Mouse (Mus musculus) gastrocnemius, adult 18-20 months (tissue): ENCODE measurements at regions not wholly inside any gene's neighbourhood (a gene's known extent, or its start where the extent isn't known, plus 50 kb on each side); places are given as distances from the start of the nearest gene placed in this dataset.
A peak's percentile ranks its signal among the peaks of the same experiment; 100 is the strongest.

Experiments
- DNase-seq: peaks from one replicate; pipeline ENCODE4 v3.0.0; 2021; ENCODE audit warnings: low spot score

DNA sequence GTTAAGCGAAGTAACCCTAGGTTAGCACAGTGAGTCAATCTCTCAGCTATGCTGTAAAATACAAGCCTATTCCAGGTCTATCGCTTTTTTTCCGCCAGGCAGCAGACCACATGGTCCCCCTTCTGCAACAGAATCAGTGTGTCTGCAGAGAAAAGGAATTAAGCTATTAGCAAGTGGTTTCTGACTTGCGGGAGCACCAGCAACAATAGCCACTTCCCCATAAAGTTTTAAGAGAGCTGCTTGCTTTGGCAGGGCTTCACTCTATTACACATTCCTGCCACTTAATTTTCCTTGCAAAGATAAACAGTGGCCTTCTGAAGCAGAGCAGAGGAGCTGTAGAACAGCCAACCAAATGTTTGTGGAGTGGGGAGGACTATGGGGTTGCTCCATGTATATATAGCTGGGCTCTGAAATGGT lies 59.8 kb upstream of the Osmr start:
- peak; percentile 31 for DNase-seq

DNA sequence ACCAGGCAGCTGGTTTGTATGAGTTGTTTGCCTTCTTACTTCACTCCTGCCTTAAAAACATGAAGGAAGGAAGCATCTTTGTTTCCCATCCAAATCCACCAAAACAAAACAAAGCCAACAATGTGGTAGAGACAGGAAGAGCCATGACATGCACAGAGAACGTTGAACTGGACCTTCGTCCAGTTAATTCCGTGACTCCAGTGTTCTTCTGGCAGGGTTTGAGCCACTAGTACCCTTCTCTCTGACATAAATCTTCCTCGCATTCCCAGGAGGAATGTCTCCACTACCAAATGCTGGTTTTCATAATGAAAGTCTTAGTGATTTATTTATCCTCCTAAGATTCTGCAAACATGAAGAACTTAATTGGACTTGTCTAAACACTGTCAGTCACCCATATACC lies 66.7 kb upstream of the Osmr start:
- no peak for DNase-seq

DNA sequence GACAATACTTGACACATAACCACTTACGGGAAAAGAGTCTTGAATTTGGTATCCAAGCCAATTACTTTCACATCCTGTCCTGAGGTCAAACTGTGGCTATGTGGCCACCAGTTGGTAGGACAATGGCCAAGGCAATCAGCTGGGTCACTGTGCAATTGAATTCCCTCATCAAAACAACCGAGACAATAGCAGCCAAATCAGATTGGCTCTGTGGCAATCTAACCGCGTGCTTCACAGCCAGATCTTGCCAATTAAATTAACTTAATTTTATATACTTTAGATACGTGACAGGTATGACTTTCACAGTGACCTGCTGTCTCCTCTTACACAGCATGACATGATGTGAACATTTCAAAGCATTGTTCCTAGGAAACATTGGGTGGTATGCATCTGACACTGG lies 74.5 kb upstream of the Osmr start:
- DNase-seq: no peak

DNA sequence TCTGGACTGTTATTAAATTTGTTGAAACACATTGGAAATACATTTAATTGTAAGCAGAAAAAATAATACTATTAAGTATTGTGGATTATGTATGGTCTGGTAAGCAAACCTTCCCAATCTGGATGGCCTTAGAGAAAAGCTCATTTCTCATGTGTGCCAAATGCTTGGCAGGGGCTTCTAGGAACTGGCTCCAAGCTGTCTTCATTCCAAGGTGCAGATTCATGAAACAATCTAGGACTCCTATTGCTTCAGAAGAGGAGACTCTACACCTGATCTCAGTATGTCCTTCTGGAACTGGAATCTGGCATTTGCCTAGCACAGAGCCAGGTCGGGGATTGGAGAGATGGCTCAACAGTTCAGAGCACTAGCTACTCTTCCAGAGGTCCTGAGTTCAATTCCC lies 74.9 kb upstream of the Osmr start:
- DNase-seq: no peak

DNA sequence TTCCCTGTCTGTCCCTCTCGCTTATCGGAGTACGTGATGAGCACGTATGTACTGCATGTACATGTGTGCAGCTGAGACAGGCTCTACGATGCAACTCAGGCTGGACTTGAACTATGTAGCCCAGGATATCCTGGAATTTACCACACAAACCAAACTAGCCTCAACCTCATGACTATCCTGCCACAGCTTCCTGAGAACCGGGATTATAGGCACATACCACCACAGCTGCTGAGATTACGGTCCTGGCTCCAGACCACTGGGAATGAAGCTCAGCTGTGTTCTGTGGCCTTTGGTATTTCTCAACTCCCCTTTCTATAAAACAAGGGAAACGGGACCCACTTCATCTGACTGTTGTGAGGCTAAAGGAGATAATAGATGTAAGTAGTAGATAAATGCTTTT lies 75.7 kb upstream of the Osmr start:
- DNase-seq: no peak

DNA sequence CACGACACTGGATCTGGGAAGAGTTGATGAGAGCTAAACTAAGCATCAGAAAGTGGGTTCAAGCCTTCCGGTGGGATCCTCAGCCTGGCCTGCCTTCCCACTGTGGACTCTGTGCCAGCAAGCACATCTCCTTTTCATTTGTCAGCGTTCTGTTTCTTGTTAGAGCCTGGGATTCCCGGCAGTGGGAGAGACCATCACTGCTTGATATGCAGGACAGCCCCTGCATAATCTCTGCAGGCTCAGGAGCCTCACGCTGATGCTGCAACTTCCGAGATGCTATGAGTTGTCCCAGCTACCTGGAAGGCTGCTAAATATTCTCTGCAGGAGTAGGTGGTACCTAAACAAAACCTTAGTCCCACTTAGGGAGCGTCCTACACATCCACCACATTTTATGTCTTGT lies 78.8 kb upstream of the Osmr start:
- DNase-seq: no peak

DNA sequence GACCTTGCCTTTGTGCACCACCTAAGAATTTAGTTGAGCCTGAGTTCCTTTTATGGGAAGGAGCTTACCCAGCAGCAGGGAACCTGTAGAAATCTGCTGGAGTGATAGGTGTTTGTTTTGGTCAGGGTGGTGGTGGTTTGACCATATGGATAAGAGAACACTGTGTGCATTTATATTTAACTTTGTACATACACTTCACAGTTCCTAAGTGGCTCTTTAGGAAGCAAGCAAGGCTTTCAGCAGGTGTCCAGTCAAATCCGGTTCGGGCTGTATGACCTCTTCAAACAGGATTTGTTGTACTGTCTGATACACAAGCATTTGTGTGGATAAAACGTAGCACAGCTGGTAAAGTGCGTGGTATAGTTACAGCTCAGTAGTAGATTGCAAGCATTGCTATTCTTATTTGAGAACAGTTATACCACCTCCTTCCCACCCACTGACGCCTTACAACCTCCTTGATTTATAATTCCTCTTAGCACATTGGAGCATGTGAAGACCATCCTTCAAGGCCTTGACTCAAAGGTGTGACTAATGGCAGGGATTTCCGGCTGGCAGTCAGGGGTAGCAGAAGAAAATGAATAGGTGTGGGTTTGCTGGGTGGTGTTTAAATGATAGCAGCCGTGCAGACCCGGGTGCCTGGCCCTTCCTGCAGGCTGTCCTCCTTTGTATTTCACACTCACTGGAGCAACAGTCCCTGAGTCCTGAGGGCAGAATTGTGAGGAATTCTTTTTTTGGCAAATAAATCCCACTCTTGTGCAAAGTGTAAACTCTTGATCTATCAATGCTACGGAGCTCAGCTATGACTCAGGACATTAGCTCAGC lies 79.4 kb upstream of the Osmr start:
- DNase-seq: no peak

DNA sequence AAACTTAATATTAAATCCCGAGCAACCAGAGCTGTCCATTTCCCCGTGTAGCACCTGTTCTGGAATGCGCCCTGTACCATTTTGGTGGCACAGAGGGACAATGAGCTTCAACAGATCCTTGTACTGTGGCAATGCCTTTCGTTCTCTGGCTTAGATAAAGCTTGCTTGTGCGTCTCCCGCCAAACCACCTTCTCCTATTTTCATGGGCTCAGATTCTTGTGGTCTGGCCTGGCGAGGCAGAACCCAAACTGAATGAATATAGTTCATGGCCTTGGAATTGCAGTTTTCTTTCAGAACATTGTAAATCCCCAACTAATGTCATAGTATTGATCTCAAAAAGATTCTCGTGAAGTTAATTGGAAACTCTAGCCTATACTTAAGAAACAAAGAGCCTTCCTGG lies 85.1 kb upstream of the Osmr start:
- no peak for DNase-seq

DNA sequence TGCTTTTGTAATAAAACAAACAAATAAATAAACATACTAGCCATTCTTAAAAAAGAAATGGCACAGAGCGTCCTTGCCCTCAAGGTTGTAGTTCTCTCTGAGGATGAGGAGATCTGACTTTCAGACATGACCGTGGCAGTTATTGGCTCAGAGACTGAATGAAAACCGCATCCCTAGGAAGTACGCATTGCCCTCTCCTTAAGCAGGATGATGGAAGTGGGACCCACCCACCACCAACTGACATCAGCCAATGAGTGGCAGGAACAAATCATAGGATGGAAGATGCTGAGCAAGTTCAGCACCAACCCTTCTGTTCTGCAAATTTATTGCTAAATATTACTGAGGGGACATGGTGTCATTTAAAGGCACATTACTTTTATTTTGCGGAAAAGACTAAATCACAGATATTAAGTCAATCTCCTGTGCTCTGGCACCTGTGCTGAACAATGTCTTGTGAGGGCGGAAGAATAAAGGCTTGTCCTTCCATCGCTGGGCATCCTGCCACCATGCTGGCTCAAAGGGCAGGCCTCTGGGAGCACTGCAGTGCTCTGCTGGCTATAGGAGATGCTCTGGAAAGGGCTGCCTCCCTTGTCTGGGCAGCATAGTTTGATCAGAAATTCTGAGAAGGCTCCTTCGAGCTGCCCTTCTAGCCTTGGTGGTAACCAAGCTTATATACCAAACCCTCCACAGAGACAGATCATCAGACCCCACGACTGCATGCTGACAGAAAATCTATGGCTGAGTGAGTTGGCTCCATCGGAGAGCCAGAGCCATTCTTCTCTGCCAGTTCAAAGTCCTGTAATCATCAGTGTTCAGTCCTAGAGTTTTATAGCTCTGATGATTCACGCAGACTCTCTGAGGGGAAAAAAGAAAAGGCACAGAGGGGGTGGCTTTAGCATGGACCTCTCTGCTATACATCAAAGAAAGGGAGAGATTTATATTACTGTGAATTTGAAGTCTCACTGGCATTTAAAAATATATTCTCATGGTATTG lies 86.3 kb upstream of the Osmr start:
- DNase-seq: no peak

DNA sequence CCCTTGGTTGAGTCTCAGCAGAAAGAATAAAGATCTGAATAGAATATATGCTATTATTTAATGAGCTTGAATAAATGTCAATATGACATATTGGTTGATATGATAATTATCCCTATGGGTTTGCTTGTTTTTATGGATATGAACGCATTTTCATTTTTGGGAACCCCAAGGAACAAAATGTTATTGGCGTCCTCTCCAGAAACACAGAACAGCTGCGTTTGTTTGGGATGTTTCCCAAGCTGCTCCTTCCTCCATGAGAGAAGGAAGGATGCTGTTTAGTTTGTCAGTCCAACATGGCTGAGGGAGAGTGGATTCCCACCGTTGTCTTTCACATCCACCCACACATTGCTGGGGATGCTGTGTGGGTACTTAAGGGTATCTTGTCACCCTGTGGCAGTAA lies 89.9 kb upstream of the Osmr start:
- DNase-seq: peak; percentile 59

DNA sequence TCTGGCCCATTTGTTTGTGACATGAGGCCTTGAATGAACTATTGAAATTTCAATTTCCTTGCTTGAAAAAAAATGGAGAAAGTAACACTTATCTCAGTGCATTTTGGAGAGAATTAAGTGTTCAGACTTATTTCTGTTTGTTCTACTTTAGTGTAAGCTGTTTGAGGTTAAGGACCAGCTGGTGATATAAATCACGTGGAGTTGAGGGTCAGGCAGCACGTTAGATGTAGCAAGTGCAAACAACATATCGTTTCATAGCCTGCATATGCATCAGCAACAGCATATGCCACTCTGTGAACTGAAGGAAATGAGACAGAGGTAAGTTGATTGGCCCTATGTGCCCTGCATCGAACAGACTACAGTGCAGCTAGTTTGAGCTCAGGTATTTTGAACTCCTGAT lies 90.7 kb upstream of the Osmr start:
- no peak for DNase-seq

DNA sequence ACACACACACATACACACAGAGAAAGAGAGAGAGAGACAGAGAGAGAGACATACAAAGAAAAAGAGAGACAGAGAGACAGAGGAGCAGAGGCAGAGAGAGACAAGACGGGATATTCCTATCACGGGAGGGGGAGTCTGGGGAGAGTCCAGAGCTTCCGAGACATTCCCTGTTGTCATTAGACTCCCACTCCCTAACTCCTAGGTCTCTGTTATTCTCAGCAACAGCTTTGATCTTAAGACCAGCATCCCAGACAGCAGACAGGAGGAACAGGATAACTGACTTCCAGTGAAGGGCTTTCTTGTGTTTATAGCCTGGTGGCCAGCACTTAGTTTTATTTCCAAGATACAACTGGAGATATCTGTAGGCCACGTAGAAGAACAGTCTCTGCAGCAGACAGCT lies 99.6 kb upstream of the Osmr start:
- no peak for DNase-seq

DNA sequence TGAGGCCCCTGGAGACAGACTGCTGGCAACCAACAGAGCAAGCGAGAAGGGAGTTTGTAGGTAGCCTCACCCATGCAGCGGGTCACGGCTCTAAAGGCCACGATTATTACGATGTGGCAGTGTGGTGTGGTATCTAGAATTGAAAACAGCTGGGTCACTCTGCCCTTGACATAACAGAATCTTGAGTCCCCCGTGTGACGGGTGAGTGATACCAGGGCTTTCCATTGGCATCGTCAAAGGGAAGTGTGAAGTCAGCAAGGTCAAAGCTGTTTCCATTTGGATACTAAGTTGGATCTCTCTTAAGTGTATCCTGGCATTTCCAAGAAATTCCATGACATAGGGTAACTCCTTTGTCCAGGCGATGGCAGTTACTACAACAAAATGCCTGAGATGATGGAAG lies 106.7 kb upstream of the Osmr start:
- DNase-seq: no peak

DNA sequence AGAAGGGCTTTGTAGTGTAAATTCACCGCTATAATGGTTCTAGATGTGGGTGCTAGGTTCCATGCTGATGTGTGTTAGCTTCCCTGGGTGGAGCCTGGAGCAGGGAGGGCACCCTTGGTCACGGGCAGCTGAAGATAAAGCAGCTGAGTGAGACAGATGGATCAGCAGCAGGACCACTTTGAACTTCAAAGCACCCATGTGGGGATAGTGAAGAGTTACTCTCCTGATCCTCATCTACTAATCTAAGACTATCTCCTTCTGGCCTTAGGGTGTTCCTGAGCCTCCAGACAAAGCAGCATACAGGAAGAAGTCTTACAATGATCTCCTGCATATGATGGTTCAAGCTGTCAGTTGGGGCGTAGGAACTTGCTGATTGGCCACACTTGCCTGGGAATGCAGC lies 107.1 kb upstream of the Lifr start:
- no peak for DNase-seq

DNA sequence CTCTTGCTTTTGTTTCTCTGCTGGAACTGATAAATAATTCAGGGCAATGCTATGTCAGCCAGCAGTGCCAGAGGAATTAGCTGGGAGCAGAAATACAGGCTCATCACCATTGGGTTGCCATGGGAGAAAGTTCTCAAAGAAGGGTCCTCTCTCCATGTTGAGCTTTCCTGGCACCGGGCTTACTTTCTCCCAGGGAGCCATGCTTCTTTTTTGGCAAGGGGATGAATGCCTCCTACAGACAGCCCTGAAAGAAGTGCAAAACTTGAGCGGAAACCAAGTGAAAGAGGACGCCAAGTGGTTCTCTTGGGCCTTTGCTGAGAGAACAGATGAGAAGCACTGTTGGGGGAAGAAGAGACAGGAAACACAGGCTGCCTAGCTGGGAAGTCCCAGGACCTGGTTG lies 102.2 kb upstream of the Lifr start:
- peak; percentile 59 for DNase-seq

DNA sequence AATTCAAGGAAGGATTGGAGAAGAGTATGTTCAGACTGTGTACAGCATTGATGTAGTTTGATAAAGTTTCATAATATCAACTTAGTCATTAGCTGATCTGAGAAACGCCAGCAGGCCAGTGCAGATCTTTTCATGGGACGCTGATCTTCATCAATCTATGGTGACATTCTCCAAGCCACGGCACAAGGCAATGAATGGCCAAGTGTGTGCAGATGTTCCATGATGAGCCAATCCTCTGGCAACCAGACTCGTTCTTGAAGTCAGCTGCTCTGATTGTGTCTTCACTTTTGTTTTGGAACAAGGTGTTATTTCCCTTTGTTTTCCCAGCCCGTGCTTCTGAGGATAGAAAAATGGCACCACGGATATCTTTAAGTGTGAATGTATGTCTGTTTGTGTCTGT lies 101.3 kb upstream of the Lifr start:
- DNase-seq: peak; percentile 56

DNA sequence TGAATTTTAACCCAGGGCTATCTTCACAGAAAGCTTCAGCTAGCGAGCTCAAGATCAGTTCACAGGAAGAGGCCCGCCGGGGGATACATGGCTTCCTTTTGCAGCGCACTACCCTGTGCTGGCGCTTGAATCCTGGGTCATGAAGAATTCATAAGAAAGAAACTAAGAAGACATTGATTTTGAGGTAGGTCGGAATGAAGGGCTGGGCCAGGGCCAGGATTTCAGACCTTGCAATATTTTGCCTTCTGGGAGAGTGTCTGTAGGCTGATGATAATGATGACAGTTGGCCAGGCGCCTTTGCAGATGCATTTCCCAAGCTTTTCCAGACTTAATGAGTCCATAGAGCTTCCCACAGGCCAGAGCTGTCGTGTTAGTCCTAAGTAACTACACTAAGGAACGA lies 97.2 kb upstream of the Lifr start:
- DNase-seq: no peak

DNA sequence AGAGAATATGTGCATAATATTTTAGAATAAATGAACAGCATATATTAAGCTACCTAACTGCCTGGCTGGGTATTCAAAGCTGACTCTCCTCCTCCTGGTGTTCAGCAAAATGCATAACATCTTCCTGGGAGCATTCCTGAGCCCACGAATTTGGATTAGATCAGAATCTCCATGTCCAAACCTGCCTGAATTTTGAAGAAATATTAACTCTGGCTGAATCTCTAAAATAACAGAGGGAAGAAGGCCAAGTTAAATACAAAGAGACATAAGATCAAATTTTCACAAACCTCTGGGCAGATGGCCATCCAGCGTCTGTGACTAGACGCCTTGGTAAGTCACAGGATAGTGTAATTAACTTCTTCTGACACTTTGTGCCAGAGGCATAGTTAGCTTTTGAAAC lies 95.2 kb upstream of the Lifr start:
- DNase-seq: no peak

DNA sequence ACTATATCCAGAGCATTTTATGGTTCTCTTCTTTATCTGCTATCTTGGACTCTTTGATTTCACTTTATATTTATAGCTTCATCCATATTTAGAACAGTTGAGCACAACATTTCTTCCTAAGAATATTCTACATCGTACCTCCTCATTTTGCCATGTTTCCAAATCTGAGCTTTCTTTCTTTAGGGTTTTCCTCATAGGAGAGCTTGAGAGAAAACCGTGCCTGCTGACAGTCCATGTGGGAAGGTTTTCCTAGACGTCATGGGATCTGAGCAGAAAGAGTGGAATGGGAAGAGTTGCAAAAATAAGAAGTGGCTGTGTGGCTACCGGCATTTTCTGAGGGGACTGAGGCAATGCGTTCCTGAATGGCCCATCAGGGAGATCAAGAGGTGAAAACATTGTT lies 92.5 kb upstream of the Lifr start:
- DNase-seq: no peak

DNA sequence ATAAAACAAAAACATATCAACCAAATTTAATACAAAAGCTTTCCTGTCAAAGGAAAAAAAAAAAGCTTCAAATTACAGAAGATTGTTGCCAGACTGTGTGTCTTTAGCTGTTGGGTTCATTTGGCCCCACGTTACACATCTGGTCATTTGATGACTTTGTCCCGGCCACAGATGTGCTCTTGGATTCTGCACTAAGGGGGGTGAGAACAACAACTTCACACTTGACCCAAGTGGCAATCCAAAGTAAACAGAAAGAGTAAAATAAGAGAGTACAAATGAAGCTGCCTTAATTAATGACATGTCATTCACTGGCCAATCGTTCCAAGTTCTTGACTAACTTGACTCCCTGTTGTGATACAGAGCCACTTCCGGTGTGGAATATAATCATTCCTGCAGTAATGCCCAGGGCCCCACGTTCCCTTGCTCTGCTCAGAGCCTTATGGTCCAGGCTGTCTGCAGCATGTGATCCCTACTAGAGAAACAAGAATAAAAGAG lies 91.8 kb upstream of the Lifr start:
- peak; percentile 34 for DNase-seq

DNA sequence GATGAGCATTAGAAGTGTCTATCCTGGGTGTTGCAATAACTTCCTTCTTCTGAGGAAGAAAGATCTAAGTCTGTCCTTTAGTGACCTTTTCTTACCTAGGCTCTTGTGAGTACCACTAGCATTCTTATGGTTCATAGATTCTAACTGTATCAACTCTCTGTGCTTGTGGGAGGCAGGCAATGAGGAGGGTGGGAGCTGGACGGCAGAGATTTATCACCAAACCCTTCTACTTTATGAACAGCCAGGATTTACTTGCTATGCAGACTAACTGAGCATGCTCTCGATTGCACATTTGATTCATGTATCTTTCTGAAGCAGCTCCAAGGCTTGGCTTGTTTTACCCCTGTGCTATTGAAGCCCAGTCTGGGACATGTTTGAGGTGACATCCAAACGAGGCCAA lies 90.7 kb upstream of the Lifr start:
- no peak for DNase-seq

DNA sequence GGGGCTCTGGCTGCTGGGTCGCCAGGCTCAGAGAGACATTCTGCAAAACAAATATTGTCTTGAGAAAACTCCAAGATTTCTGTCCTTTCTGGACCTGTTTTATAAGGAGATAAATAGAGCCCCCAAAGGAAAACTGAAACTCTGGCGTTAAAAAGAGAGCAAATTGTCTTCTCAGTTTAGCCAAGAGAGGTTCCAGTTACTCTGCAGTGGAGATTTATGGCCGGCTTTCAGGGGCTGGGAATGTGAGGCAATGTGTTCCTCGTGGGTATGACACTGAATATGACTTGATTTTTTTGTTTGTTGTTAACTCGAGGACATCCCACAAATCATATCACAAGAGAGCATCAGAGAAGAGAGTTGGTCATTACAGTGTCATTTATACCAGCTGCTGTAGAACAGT lies 88.2 kb upstream of the Lifr start:
- peak; percentile 77 for DNase-seq

DNA sequence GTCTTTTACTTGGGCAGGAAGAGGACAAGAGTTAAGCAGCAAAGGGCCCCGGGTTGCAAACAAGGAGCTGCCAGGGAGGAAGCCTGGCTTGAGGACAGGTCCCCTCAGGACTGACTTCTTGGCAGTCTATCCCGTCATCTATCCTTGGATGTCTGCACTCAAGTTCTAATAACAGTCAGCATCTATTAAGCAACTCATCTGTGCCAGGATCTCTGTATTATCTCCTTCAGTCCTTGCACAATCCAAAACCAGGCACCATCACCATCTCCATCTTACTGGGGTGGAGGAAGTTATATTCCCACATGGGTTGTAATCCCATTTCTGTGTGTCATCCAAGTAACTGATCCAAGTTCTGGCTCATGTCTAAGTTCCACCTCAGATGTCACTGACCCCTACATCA lies 87.1 kb upstream of the Lifr start:
- DNase-seq: peak; percentile 52
